In the genomic region with DNA sequence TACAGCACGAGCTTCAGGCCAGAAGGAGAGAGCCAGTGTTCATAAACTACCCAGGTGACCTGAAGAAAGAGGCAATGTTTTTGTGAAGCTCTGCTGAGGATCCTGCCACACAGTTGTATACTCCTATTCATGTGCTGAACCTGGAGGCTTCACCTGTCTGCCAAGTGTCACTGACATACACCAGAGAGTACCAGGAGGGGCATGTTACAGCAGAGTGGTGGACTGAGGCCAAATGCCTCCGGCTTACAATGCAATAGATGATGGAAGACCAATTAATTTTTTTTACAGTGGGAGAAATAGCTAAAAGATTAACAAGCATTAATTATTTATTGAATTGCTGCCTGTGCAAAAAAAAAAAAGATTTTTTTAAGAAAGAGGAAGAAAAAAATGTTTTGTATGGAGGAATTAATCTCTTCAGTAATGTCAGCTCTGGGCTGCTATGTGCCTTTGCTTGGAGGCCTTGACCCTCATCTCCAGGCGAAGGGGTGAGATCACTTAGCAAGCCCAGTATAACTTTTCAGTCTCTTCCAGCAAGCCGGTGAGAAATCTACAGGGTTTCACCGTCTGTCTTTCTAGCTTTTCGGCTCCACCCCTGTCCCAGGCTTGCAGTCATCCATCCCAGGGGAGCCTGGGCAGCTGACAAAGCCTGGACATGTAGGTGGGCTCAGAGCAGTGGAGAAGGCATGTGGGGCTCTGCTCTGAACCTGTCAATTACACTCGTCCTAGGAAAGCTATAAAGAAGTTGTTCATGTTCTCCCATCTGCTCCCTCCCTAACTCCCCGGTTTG, we compare ENCODE assay signal across 25 mouse cellular contexts.
DNase-seq lines count a peak whose midpoint lies in the region; ATAC-seq lines count a peak whose summit lies in the region.
"Had no signal": no experiment of that assay in that cellular context is flagged by ENCODE, and none has a peak within 500 bp of the region (broad histone marks: within the 10 kb centered on the region; RNA-seq: fewer than 3 reads in every experiment).

No protein-coding gene starts in this region.

- ATAC-seq in intestine, embryonic 14.5 days (replicated peaks; ENCODE audit: low FRiP score, low TSS enrichment, low read depth), result no peak
- no peak for ATAC-seq in intestine, embryonic 16.5 days
- ATAC-seq in limb, embryonic 15.5 days (ENCODE audit: insufficient number of reproducible peaks, low FRiP score, low TSS enrichment, low read depth), result 0 out of 2 replicates have a peak, but pooled peaks have one; percentile 52
- ATAC-seq: forebrain, embryonic 13.5 days; hindbrain, embryonic 16.5 days; intestine, embryonic 15.5 days; Patski had no signal

- H3K27me3 ChIP-seq in intestine, embryonic 14.5 days (replicated peaks; ENCODE audit: control insufficient read depth, insufficient read depth, low read length), result no peaks in the 10 kb centered on the region
- H3K27me3 ChIP-seq in intestine, embryonic 16.5 days (replicated peaks; ENCODE audit: control insufficient read depth, insufficient read depth, low read length), result no peaks in the 10 kb centered on the region
- H3K27me3 ChIP-seq in limb, embryonic 15.5 days, result no peaks in the 10 kb centered on the region
- H3K27me3 ChIP-seq: forebrain, embryonic 13.5 days; heart, embryonic 15.5 days; intestine, embryonic 15.5 days; kidney, embryonic 15.5 days; liver, embryonic 15.5 days; midbrain, embryonic 12.5 days; neural tube, embryonic 12.5 days; Patski had no signal

- no peak overlapping the region for H3K27ac ChIP-seq in intestine, embryonic 14.5 days (ENCODE audit: low read depth)
- no peak overlapping the region for H3K27ac ChIP-seq in intestine, embryonic 16.5 days (ENCODE audit: low read length)
- H3K27ac ChIP-seq in limb, embryonic 15.5 days, result peak overlapping the region; percentile 47
- H3K27ac ChIP-seq: forebrain, embryonic 13.5 days; heart, embryonic 15.5 days; intestine, embryonic 15.5 days; kidney, embryonic 15.5 days; layer of hippocampus, adult 2 months; liver, embryonic 15.5 days; midbrain, embryonic 12.5 days; neural tube, embryonic 12.5 days had no signal

- no peak overlapping the region for H3K4me2 ChIP-seq in intestine, embryonic 14.5 days (ENCODE audit: low read length)
- H3K4me2 ChIP-seq in intestine, embryonic 16.5 days (ENCODE audit: low read depth, low read length), result no peak overlapping the region
- no peak overlapping the region for H3K4me2 ChIP-seq in limb, embryonic 15.5 days
- H3K4me2 ChIP-seq: forebrain, embryonic 13.5 days; heart, embryonic 15.5 days; intestine, embryonic 15.5 days; kidney, embryonic 15.5 days; liver, embryonic 15.5 days; lung, embryonic 14.5 days; midbrain, embryonic 12.5 days; neural tube, embryonic 12.5 days had no signal

- H3K9ac ChIP-seq in intestine, embryonic 14.5 days (ENCODE audit: low read length), result no peak overlapping the region
- no peak overlapping the region for H3K9ac ChIP-seq in intestine, embryonic 16.5 days (ENCODE audit: low read depth, low read length)
- H3K9ac ChIP-seq in limb, embryonic 15.5 days, result no peak overlapping the region
- H3K9ac ChIP-seq: forebrain, embryonic 13.5 days; heart, embryonic 15.5 days; intestine, embryonic 15.5 days; kidney, embryonic 15.5 days; liver, embryonic 15.5 days; lung, embryonic 14.5 days; midbrain, embryonic 12.5 days; neural tube, embryonic 12.5 days had no signal

- peaks cover 6% of the 10 kb centered on the region; the same call in 1 of the 2 replicates for H3K4me1 ChIP-seq in intestine, embryonic 14.5 days (replicated peaks; ENCODE audit: control insufficient read depth, insufficient read depth, low read length)
- H3K4me1 ChIP-seq in intestine, embryonic 16.5 days (ENCODE audit: control insufficient read depth, insufficient read depth, low read length), result peaks cover 7% of the 10 kb centered on the region; the same call in 1 of the 2 replicates
- peaks cover 28% of the 10 kb centered on the region for H3K4me1 ChIP-seq in limb, embryonic 15.5 days
- H3K4me1 ChIP-seq: forebrain, embryonic 13.5 days; heart, embryonic 15.5 days; liver, embryonic 15.5 days; midbrain, embryonic 12.5 days; neural tube, embryonic 12.5 days had no signal

- H3K36me3 ChIP-seq in intestine, embryonic 14.5 days (ENCODE audit: control insufficient read depth, insufficient read depth, low read length), result no peaks in the 10 kb centered on the region
- no peaks in the 10 kb centered on the region for H3K36me3 ChIP-seq in intestine, embryonic 16.5 days (ENCODE audit: control insufficient read depth, insufficient read depth, low read length)
- H3K36me3 ChIP-seq in limb, embryonic 15.5 days, result no peaks in the 10 kb centered on the region
- H3K36me3 ChIP-seq: heart, embryonic 15.5 days; intestine, embryonic 15.5 days; kidney, embryonic 15.5 days; liver, embryonic 15.5 days; midbrain, embryonic 12.5 days; neural tube, embryonic 12.5 days had no signal

- no peak overlapping the region for H3K4me3 ChIP-seq in intestine, embryonic 14.5 days (ENCODE audit: low read depth, low read length)
- H3K4me3 ChIP-seq in intestine, embryonic 16.5 days (ENCODE audit: low read length), result no peak overlapping the region
- H3K4me3 ChIP-seq in limb, embryonic 15.5 days, result no peak overlapping the region
- H3K4me3 ChIP-seq: forebrain, embryonic 13.5 days; heart, embryonic 15.5 days; intestine, embryonic 15.5 days; kidney, embryonic 15.5 days; layer of hippocampus, adult 2 months; liver, embryonic 15.5 days; midbrain, embryonic 12.5 days; myocyte; neural tube, embryonic 12.5 days had no signal

- peak; percentile 29 to 35 for DNase-seq in adrenal gland, postnatal 36 days
- no peak for DNase-seq in adrenal gland, postnatal 14 days
- DNase-seq in intestine, embryonic 14.5 days (ENCODE audit: low spot score), result peak; percentile 44
- peak; percentile 61 for DNase-seq in gonadal fat pad, adult 2 months (ENCODE audit: low read depth)
- no peak for DNase-seq in layer of hippocampus, postnatal 25 days (ENCODE audit: extremely low spot score in 1 of 2, low spot score in 1 of 2)
- DNase-seq: cerebellum, adult 11 months; cerebellum, adult 9-11 months; gastrocnemius, postnatal 14 days; lung, embryonic 14.5 days; lung, postnatal 14 days; right cerebral cortex, adult 18-20 months; spleen, adult 18-20 months had no signal

- H3K9me3 ChIP-seq in intestine, embryonic 14.5 days (ENCODE audit: control insufficient read depth, low read length), result no peaks in the 10 kb centered on the region
- H3K9me3 ChIP-seq in intestine, embryonic 16.5 days (ENCODE audit: control insufficient read depth, low read length), result no peaks in the 10 kb centered on the region
- no peaks in the 10 kb centered on the region for H3K9me3 ChIP-seq in limb, embryonic 15.5 days
- H3K9me3 ChIP-seq: forebrain, embryonic 13.5 days; heart, embryonic 15.5 days; intestine, embryonic 15.5 days; kidney, embryonic 15.5 days; liver, embryonic 15.5 days; midbrain, embryonic 12.5 days; neural tube, embryonic 12.5 days had no signal

- 49% methylated on average over 8 of the region's 8 CpGs for WGBS in intestine, embryonic 14.5 days
- 52% methylated on average over 8 of the region's 8 CpGs for WGBS in intestine, embryonic 16.5 days
- 33% methylated on average over 8 of the region's 8 CpGs for WGBS in limb, embryonic 15.5 days

Comparison
In these comparisons a context has a peak if more than half of its experiments do, and no peak if none do; other contexts are left out.
1. DNase-seq: peak in adrenal gland, postnatal 36 days (2 of 2), intestine, embryonic 14.5 days (single experiment) and gonadal fat pad, adult 2 months (single experiment); none in adrenal gland, postnatal 14 days (single experiment) and layer of hippocampus, postnatal 25 days (0 of 2).